Mouse (Mus musculus): ENCODE measurements at regions not wholly inside any gene's neighbourhood (a gene's known extent, or its start where the extent isn't known, plus 50 kb on each side); places are given as distances from the start of the nearest gene placed in this dataset.

GRCm38 (mm10) chr15:93943545-93943944, 347.9 kb upstream of the Prickle1 start:
- no peak for TF ChIP-seq GATA1 (IDR thresholded peaks at IDR 0.05; ENCODE audit: borderline replicate concordance, low read length)
- no peak for TF ChIP-seq FLI1 (IDR thresholded peaks at IDR 0.05; ENCODE audit: low read length)
